Mouse (Mus musculus) inflammation-experienced regulatory T-cells, adult 16 weeks (primary cell): ENCODE data around the gene Sbf2. TPM values are rescaled to one million over a fixed set of nuclear protein-coding genes. Genes with fewer than 3 reads are reported as not detected.

Source experiments
- polyA plus RNA-seq: library from polyadenylated mRNA; unstranded; fragments of 100-300 nt; shearing (Covaris generic); gene quantifications from one replicate; pipeline ENCODE4 v1.2.1, GENCODE M21; 2017

The Sbf2 gene
- 4.1 TPM for polyA plus RNA-seq

GRCm38 (mm10) chr7:110614133-110615063 is at the start of gene Sbf2:
Gene Sbf2, minus strand, starts transcription at chr7:110614922.

GRCm38 (mm10) chr7:110627486-110628272 is 13.0 kb upstream of the Sbf2 start, which contains the start of gene Adm:
Gene Adm, plus strand, starts transcription at chr7:110627661.

Other genes with a start within 250 kb of the Sbf2 start
- not detected for gene Adm, start 12.7 kb upstream of the Sbf2 start, polyA plus RNA-seq
- 4.7 TPM for gene Ampd3, start 153.3 kb upstream of the Sbf2 start, polyA plus RNA-seq
- gene Rnf141, start 229.5 kb upstream of the Sbf2 start, polyA plus RNA-seq = 18.2 TPM
- gene Lyve1, start 248.3 kb upstream of the Sbf2 start, polyA plus RNA-seq = not detected